Mouse (Mus musculus): ENCODE results near the gene Dchs2. TPM values are rescaled to one million over a fixed set of nuclear protein-coding genes. Genes with fewer than 3 reads are reported as not detected.
A peak's percentile ranks its signal among the peaks of the same experiment; 100 is the strongest.

The Dchs2 gene
- total and polyA plus RNA-seq, 2 experiments from 2014 or later = 0.55 to 10.5 TPM

GRCm38 (mm10) chr3:83259421-83259820, 131.7 kb downstream of the Dchs2 start:
- WGBS = 46% methylated on average over 4 of the region's 4 CpGs
- Histone ChIP-seq H3K9me3 (ENCODE audit: low read length) (no peaks in the 10 kb centered on the region), H3K4me2 (ENCODE audit: low read depth, low read length) (no peak overlapping the region), H3K27me3 (ENCODE audit: insufficient read depth, low read length) (no peaks in the 10 kb centered on the region), H3K27ac (no peak overlapping the region), H3K36me3 (ENCODE audit: insufficient read depth, low read length) (no peaks in the 10 kb centered on the region), H3K4me1 (ENCODE audit: insufficient read depth, low read length) (no peaks in the 10 kb centered on the region), H3K9ac (replicated peaks; ENCODE audit: low read length) (no peak overlapping the region), H3K4me3 (ENCODE audit: low read length) (no peak overlapping the region)
- ATAC-seq = no peak
- no peak for TF ChIP-seq CTCF (IDR thresholded peaks at IDR 0.05; ENCODE audit: low read depth)
- no peak for DNase-seq (ENCODE audit: low spot score)

DNA sequence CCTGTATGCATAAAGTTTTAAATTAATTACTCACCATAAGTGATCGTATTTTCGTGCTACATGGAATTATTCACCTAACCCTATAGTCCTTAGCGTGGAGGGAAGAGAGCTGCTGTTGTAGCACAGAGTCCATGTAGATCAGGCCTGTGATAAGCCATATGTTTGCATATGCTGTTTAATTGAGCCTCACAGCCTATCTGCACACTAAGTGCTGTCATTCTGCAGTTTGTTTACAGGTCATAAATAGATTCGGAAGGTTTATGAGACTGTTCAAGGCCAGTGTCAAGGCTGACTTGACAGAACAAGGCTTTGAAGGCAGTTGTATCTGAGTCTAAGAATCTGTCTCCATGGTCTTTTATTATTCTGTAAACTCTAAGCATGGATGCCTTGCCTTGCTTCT, 138.3 kb downstream of the Dchs2 start:
- H3K4me2 ChIP-seq (ENCODE audit: low read depth, low read length) = no peak overlapping the region
- no peak overlapping the region for H3K27ac ChIP-seq
- no peaks in the 10 kb centered on the region for H3K4me1 ChIP-seq (ENCODE audit: insufficient read depth, low read length)
- no peaks in the 10 kb centered on the region for H3K36me3 ChIP-seq (ENCODE audit: insufficient read depth, low read length)
- H3K27me3 ChIP-seq (ENCODE audit: insufficient read depth, low read length) = no peaks in the 10 kb centered on the region
- no peak overlapping the region for H3K4me3 ChIP-seq (ENCODE audit: low read length)
- no peak for ATAC-seq
- 90% methylated on average over 4 of the region's 4 CpGs for WGBS
- no peak for TF ChIP-seq CTCF (IDR thresholded peaks at IDR 0.05; ENCODE audit: low read depth)
- no peak for DNase-seq (ENCODE audit: low spot score)
- H3K9me3 ChIP-seq (ENCODE audit: low read length) = no peaks in the 10 kb centered on the region
- H3K9ac ChIP-seq (replicated peaks; ENCODE audit: low read length) = no peak overlapping the region

DNA sequence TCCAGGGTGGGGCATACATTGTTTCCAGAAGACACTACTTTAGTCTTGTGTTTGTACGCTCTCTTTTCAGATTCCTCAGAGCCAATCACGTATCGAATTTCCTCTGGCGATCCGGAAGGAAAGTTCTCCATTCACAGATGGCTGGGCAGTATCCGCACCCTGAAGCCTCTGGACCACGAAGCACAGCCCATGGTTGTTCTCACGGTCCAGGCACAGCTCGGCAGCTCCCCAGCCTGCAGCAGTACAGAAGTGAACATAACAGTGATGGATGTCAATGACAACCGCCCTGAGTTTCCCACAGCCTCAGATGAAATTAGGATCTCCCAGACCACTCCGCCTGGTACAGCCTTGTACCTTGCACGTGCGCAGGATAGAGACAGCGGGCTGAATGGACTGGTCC, 142.5 kb downstream of the Dchs2 start:
- ATAC-seq (no peak), DNase-seq (ENCODE audit: low spot score) (no peak)
- Histone ChIP-seq H3K27ac (no peak overlapping the region), H3K4me3 (ENCODE audit: low read length) (no peak overlapping the region), H3K9ac (replicated peaks; ENCODE audit: low read length) (no peak overlapping the region), H3K36me3 (ENCODE audit: insufficient read depth, low read length) (no peaks in the 10 kb centered on the region), H3K4me1 (ENCODE audit: insufficient read depth, low read length) (no peaks in the 10 kb centered on the region), H3K4me2 (ENCODE audit: low read depth, low read length) (no peak overlapping the region), H3K9me3 (ENCODE audit: low read length) (no peaks in the 10 kb centered on the region), H3K27me3 (ENCODE audit: insufficient read depth, low read length) (no peaks in the 10 kb centered on the region)
- no peak for TF ChIP-seq CTCF (IDR thresholded peaks at IDR 0.05; ENCODE audit: low read depth)
- WGBS = 87% methylated on average over 14 of the region's 14 CpGs

DNA sequence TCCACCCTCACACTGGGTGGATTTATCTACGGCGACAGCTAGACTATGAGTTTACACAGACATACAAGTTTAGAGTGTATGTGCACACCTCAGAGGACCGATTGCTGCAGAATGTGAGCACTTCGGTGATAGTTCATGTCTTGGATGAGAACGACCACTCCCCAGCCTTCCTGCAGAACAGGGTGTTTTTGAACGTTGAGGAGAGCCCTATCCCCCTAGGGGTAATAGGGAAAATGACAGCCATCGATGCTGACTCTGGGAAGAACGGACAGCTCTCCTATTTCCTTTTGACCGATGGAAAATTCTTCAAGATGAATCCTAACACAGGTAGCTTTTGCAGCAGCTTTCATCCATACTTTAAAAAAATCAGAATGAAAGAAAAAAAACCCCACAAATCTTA, 143.2 kb downstream of the Dchs2 start:
- no peak for DNase-seq (ENCODE audit: low spot score)
- no peak for ATAC-seq
- TF ChIP-seq CTCF (IDR thresholded peaks at IDR 0.05; ENCODE audit: low read depth) = peak; percentile 45
- no peaks in the 10 kb centered on the region for H3K4me1 ChIP-seq (ENCODE audit: insufficient read depth, low read length)
- no peak overlapping the region for H3K4me3 ChIP-seq (ENCODE audit: low read length)
- H3K9me3 ChIP-seq (ENCODE audit: low read length) = no peaks in the 10 kb centered on the region
- 66% methylated on average over 9 of the region's 9 CpGs for WGBS
- no peak overlapping the region for H3K27ac ChIP-seq
- no peaks in the 10 kb centered on the region for H3K36me3 ChIP-seq (ENCODE audit: insufficient read depth, low read length)
- H3K4me2 ChIP-seq (ENCODE audit: low read depth, low read length) = no peak overlapping the region
- H3K27me3 ChIP-seq (ENCODE audit: insufficient read depth, low read length) = no peaks in the 10 kb centered on the region
- H3K9ac ChIP-seq (replicated peaks; ENCODE audit: low read length) = no peak overlapping the region

DNA sequence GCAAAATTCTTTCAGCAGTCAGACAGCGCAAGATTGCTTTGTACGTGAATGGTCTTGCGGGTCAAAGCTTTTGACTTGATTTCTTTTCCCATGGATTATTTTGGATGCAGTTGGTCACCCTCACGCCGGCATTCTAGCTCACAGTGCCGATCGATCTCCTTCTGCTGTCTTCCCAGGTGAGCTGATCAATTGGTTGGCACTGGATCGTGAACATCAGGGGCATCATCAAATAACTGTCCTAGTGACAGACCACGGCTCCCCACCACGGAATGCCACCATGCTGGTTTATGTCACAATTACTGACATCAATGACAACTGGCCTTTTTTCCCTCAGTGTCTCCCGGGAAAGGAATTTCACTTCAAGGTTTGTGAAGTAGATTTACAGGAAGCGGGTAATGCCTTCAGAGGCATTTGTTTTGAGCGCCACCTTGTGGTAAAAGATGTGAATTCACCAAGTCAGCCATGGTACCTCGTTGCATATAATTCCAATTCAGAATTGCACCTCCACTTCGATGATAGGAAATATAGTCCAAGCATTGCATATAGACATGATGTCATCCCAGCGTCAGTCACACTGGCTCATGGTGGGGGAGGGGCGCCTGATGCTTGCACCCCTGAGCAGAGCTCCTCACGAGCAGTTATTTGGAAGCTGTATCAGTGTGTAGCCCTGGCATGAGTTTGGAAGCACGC, 146.0 kb downstream of the Dchs2 start:
- peak overlapping the region; percentile 20 for H3K4me3 ChIP-seq (ENCODE audit: low read length)
- peak overlapping the region; percentile 54 for H3K4me2 ChIP-seq (ENCODE audit: low read depth, low read length)
- H3K36me3 ChIP-seq (ENCODE audit: insufficient read depth, low read length) = no peaks in the 10 kb centered on the region
- no peak overlapping the region for H3K9ac ChIP-seq (replicated peaks; ENCODE audit: low read length)
- DNase-seq (ENCODE audit: low spot score) (peak; percentile 93), ATAC-seq (peak; percentile 84)
- no peaks in the 10 kb centered on the region for H3K4me1 ChIP-seq (ENCODE audit: insufficient read depth, low read length)
- H3K27me3 ChIP-seq (ENCODE audit: insufficient read depth, low read length) = no peaks in the 10 kb centered on the region
- peak; percentile 89 for TF ChIP-seq CTCF (IDR thresholded peaks at IDR 0.05; ENCODE audit: low read depth)
- 27% methylated on average over 19 of the region's 19 CpGs for WGBS
- no peak overlapping the region for H3K27ac ChIP-seq
- no peaks in the 10 kb centered on the region for H3K9me3 ChIP-seq (ENCODE audit: low read length)

DNA sequence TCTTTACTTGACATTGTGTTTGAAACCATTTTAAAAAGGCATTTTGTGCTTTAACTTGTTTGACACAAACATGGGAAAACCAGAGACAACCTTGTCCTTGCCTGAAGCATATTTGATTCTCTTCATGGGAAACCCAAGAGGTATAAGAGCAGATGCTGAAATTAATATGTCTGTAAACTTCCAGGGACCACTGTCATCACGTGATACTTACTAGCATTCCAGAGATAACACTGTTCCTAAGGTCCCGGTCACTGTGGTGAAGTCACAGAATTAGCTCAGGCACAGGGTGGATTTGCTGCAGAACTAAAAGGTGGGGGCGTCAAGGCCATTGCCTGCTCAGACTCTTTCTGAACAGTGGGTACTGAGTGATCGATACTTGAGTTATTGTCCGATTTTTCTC, 148.0 kb downstream of the Dchs2 start:
- no peak overlapping the region for H3K4me3 ChIP-seq (ENCODE audit: low read length)
- no peaks in the 10 kb centered on the region for H3K9me3 ChIP-seq (ENCODE audit: low read length)
- WGBS = 83% methylated on average over 5 of the region's 5 CpGs
- H3K4me1 ChIP-seq (ENCODE audit: insufficient read depth, low read length) = no peaks in the 10 kb centered on the region
- H3K9ac ChIP-seq (replicated peaks; ENCODE audit: low read length) = no peak overlapping the region
- no peak overlapping the region for H3K27ac ChIP-seq
- no peak for TF ChIP-seq CTCF (IDR thresholded peaks at IDR 0.05; ENCODE audit: low read depth)
- DNase-seq (ENCODE audit: low spot score) (no peak), ATAC-seq (no peak)
- no peak overlapping the region for H3K4me2 ChIP-seq (ENCODE audit: low read depth, low read length)
- H3K36me3 ChIP-seq (ENCODE audit: insufficient read depth, low read length) = no peaks in the 10 kb centered on the region
- no peaks in the 10 kb centered on the region for H3K27me3 ChIP-seq (ENCODE audit: insufficient read depth, low read length)

GRCm38 (mm10) chr3:83283882-83284281, 156.1 kb downstream of the Dchs2 start:
- no peaks in the 10 kb centered on the region for H3K36me3 ChIP-seq (ENCODE audit: insufficient read depth, low read length)
- no peak for DNase-seq (ENCODE audit: low spot score)
- no peak for ATAC-seq
- H3K9me3 ChIP-seq (ENCODE audit: low read length) = no peaks in the 10 kb centered on the region
- WGBS = 82% methylated on average over 1 of the region's 1 CpGs
- H3K27me3 ChIP-seq (ENCODE audit: insufficient read depth, low read length) = no peaks in the 10 kb centered on the region
- no peak overlapping the region for H3K9ac ChIP-seq (replicated peaks; ENCODE audit: low read length)
- no peak overlapping the region for H3K4me2 ChIP-seq (ENCODE audit: low read depth, low read length)
- no peaks in the 10 kb centered on the region for H3K4me1 ChIP-seq (ENCODE audit: insufficient read depth, low read length)
- no peak overlapping the region for H3K27ac ChIP-seq
- H3K4me3 ChIP-seq (ENCODE audit: low read length) = no peak overlapping the region
- no peak for TF ChIP-seq CTCF (IDR thresholded peaks at IDR 0.05; ENCODE audit: low read depth)
